Mouse (Mus musculus) fibroblast of lung, adult 2 months (primary cell): ENCODE measurements around the gene Btnl4.
"Not testable (repeated sequence)": the region's sequence is repeated elsewhere in the genome, so short reads cannot be mapped to it uniquely, and the experiment has no call there.

Experiments used
- DNase-seq: peaks from one replicate; pipeline ENCODE4 v3.0.0-alpha.2; 2011; ENCODE audit warnings: low read depth

The Btnl4 gene

DNA sequence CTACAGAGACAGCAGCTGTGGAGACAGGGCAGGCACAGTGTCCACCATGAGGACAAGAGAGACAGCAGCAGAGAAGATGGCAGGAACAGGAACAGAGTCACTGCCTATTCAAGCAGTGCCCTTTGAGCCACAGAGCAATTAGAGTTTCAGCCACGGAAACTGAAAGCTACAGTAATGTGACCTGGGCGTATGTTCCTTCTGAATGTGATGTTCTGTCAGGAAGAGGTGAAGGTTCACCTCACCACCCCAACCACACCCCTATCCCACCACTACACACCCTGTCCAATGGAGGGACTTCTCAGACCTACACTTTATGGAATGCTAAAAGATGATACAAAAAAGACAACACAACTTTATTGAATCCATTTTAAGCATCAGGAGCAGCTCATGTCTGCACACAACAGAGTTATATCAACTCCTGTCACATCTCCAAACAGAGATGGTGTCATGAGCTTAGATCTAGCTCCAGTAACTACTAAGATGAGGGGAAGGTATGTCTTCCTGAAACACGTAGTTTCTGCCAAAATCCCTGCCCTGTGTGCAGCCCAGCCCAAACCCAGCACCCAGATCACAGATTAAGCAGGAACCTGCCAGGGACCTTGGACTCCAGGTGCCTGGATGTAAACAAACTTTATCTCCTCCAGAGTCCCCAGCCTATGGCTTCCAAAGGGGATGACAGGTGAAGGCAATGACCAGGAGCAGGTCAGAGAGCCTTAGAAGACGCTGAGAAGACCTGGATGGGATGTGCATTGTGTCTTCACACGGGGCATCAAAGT is at the start of gene Btnl4:
Btnl4 (minus strand) TSS at position 81 of the 776 bp plus-strand sequence.
- DNase-seq = not testable (repeated sequence)

DNA sequence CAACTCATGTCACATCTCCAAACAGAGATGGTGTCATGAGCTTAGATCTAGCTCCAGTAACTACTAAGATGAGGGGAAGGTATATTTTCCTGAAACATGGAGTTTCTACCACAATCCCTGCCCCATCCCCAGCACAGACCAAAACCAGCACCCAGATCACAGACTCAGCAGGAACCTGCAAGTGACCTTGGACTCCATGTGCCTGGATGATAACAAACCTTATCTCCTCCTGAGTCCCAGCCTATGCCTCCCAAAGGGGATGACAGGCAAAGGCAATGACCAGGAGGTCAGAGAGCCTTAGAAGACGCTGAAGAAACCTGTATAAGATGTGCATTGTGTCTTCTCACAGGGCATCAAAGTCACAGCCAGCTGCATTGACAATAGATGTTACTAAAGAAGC is 41.9 kb upstream of the Btnl4 start:
- no peak for DNase-seq

DNA sequence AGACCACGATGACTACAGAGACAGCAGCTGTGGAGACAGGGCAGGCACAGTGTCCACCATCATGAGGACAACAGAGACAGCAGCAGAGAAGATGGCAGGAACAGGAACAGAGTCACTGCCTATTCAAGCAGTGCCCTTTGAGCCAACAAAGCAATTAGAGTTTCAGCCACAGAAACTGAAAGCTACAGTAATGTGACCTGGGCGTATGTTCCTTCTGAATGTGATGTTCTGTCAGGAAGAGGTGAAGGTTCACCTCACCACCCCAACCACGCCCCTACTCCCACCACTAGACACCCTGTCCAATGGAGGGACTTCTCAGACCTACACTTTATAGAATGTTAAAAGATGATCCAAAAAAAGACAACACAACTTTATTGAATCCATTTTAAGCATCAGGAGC is 41.5 kb upstream of the Btnl4 start:
- not testable (repeated sequence) for DNase-seq

- DNase-seq = no peak
Observed at GRCm38 (mm10) chr17:34517795-34518194, 40.7 kb upstream of the Btnl4 start.

GRCm38 (mm10) chr17:34517252-34517651 is 40.1 kb upstream of the Btnl4 start, which contains the start of gene Btnl6:
Gene Btnl6, minus strand, starts transcription at chr17:34517352.
- no peak for DNase-seq

GRCm38 (mm10) chr17:34516514-34516913 is 39.4 kb upstream of the Btnl4 start:
- DNase-seq = no peak

GRCm38 (mm10) chr17:34511723-34512122 is 34.6 kb upstream of the Btnl4 start:
- not testable (repeated sequence) for DNase-seq

DNA sequence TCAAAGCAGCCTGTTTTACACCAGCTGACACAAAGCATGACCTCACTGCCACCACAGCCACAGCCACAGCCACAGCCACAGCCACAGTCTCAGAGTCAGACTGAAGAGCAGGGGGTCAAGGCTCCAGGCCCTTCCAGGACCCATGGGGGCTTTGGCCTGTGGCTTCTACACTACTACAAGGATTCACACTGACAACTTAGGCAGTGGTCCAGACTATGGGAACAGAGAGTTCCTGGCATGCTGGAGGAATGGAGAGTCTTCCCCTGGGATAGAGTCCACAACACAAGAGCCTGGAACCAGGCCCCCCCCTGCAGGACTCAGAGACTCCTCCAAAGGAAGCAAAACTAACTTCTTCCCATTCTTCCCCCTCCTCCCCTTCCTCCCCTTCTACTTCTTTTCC is 30.5 kb upstream of the Btnl4 start:
- no peak for DNase-seq

DNA sequence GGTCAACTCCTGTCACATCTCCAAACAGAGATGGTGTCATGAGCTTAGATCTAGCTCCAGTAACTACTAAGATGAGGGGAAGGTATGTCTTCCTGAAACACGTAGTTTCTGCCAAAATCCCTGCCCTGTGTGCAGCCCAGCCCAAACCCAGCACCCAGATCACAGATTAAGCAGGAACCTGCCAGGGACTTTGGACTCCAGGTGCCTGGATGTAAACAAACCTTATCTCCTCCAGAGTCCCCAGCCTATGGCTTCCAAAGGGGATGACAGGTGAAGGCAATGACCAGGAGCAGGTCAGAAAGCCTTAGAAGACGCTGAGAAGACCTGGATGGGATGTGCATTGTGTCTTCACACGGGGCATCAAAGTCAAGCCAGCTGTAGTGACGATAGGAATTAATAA is 20.6 kb upstream of the Btnl4 start:
- DNase-seq = not testable (repeated sequence)

- DNase-seq = not testable (repeated sequence)
Observed at GRCm38 (mm10) chr17:34497319-34497718, 20.2 kb upstream of the Btnl4 start.

- DNase-seq = no peak
Observed at GRCm38 (mm10) chr17:34496539-34496938, 19.4 kb upstream of the Btnl4 start.

DNA sequence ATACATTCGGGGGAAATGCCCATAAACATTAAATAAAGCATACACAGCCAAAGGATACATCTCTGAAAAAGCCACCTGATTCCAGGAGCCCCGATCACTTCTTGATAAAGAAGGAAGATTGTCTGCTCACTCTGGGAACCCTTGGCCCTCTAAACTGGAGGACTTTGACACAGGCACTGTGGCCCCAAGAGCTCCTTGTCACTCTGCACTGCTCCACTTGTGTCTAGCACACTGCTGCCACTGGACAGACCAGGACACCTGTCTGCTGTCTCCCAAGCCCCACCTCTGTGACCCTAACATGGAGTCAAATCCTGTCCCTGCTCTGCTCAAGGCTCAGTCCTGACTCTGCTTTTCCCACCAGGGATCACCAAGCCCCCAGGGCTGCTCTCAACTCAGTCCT is 18.0 kb upstream of the Btnl4 start:
- not testable (repeated sequence) for DNase-seq

- no peak for DNase-seq
Observed at GRCm38 (mm10) chr17:34492796-34493195, 15.7 kb upstream of the Btnl4 start.

DNA sequence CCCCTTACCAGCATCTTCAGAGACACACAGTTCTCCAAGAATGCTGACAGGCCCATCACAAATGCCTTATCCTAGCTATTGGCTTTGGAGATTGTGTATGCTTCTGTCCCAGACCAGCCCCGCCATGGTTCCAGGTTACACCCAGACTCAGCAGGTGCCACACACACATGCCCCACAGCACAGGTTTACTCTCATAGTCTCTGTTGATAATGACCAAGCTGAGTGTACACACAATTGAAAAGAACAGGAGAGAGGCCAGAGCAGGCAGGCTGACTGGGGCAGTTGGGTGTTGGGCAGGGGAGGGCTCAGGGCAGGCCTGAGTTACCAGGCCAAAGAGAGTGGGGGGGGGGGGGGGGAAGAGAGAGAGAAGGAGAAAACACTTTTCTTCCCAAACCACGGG is 691 bp downstream of the Btnl4 start:
- no peak for DNase-seq

- no peak for DNase-seq
Observed at GRCm38 (mm10) chr17:34475060-34475459, 2.1 kb downstream of the Btnl4 start.

DNA sequence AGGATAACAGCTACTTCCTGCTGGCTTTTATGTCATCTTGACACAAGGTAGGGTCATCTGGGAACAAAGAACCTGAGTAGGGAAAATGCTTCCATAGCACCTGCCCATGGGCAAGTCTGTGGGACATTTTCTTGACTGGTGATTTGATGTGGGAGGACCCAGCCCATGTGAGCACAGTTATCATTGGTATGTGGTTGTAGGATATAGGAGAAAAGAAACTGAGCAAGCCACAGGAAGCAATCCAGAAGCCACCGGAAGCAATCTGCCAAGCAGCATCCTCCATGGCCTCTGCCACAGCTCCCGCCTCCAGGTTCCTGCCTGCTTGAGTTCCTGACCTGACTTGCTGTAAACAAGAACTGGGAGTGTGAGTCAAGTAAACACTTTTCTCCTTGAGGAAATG is 6.6 kb downstream of the Btnl4 start:
- DNase-seq = no peak

GRCm38 (mm10) chr17:34465906-34466305 is 11.2 kb downstream of the Btnl4 start:
- not testable (repeated sequence) for DNase-seq

GRCm38 (mm10) chr17:34459255-34459654 is 17.9 kb downstream of the Btnl4 start:
- no peak for DNase-seq

DNA sequence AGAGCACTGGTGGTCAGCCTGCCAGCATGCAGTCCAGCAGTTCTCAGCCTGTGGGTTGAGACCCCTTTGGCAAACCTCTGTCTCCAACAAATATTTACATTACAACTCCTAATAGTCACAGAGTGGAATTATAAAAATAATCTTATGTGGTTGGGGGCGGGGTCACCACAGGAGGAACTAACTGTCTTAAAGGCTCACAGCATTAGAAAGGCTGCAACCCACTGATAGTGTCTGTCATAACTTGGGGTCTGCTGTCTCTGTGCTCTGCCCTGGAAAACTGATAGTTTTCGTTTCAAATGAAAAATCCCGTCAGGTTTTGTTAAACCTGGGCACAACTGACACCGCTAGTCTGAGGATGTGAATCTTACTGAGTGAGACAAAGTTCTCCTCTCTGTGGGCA is 19.4 kb downstream of the Btnl4 start:
- no peak for DNase-seq

GRCm38 (mm10) chr17:34448473-34449041 is 28.6 kb downstream of the Btnl4 start:
- no peak for DNase-seq

DNA sequence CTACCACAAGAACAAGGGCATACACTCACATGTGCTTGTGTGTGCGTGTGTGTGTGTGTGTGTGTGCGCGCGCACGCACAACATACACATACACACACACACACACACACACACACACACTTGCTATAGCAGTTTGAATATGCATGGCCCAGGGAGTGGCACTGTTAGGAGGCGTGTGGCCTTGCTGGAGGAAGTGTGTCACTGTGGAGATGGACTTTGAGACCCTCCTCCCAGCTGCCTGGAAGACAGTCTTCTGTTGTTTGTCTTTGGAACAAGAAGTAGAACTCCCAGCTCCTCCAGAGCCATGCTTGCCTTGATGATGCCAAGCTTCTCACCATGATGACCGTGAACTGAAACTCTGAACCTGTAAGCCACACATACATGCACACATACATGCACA is 35.1 kb downstream of the Btnl4 start:
- no peak for DNase-seq

GRCm38 (mm10) chr17:34439795-34440194 is 37.3 kb downstream of the Btnl4 start:
- no peak for DNase-seq

DNA sequence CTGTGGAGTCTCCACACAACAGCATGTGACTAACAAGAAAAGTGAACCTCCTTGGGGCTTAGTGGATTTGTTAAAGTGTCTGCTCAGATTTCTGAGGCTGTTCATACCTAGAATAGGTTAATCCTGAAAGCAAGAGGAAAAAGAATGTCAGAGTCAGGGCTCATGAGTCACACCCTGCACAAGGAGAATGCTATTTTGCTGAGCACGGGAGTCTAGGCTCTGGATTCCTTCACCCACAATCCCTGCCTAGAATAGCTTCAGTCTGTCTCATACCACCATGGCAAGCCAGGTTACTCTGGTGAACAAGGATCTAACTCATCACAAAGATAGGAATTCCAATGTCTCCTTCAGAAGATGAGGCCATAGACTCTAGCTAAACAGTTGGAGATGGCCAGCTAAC is 38.5 kb downstream of the Btnl4 start:
- peak; percentile 64 for DNase-seq

- peak; percentile 25 for DNase-seq
Observed at GRCm38 (mm10) chr17:34437606-34438005, 39.5 kb downstream of the Btnl4 start.
